Mouse (Mus musculus): ENCODE results near the gene Gabarapl2. TPM values are rescaled to one million over a fixed set of nuclear protein-coding genes. Genes with fewer than 3 reads are reported as not detected.

Gene Gabarapl2
- total and polyA plus RNA-seq, 2 experiments from 2014 or later = 117 to 469 TPM

DNA sequence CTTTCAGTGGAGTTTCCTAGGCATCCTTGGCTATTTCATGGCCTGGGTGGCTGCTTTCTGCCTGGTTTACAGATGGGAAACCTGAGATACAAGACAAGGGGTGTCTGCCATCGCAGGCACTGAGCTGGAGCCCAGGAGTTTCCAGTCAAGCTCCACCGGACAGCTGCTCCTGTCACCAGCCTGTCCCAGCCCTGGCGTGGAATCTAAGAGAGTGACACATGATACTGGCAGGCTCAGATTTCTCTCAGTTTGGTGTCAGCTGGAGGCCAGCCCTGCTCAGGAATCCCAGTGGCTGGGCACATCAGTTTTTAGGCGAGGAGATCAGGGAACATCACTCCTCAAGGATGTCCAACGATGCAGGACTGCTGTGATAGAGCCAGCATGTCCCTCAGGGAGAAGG, 38.4 kb upstream of the Gabarapl2 start:
- H3K4me3 ChIP-seq (ENCODE audit: low read depth, low read length) = no peak overlapping the region
- no peak for DNase-seq (ENCODE audit: low spot score)
- 39% methylated on average over 5 of the region's 5 CpGs for WGBS
- no peak overlapping the region for H3K9ac ChIP-seq (replicated peaks; ENCODE audit: low read length, poor library complexity, severe bottlenecking)
- no peak overlapping the region for H3K4me2 ChIP-seq (ENCODE audit: low read depth, low read length, poor library complexity, severe bottlenecking)
- H3K9me3 ChIP-seq (ENCODE audit: low read length) = no peaks in the 10 kb centered on the region
- H3K27ac ChIP-seq (ENCODE audit: low read depth, low read length) = no peak overlapping the region
- H3K27me3 ChIP-seq (ENCODE audit: insufficient read depth, low read length) = no peaks in the 10 kb centered on the region
- H3K4me1 ChIP-seq (ENCODE audit: insufficient read depth, low read length) = no peaks in the 10 kb centered on the region
- no peak for TF ChIP-seq CTCF (IDR thresholded peaks at IDR 0.05)
- no peaks in the 10 kb centered on the region for H3K36me3 ChIP-seq (ENCODE audit: insufficient read depth, low read length)
- ATAC-seq (ENCODE audit: low FRiP score) = no peak

DNA sequence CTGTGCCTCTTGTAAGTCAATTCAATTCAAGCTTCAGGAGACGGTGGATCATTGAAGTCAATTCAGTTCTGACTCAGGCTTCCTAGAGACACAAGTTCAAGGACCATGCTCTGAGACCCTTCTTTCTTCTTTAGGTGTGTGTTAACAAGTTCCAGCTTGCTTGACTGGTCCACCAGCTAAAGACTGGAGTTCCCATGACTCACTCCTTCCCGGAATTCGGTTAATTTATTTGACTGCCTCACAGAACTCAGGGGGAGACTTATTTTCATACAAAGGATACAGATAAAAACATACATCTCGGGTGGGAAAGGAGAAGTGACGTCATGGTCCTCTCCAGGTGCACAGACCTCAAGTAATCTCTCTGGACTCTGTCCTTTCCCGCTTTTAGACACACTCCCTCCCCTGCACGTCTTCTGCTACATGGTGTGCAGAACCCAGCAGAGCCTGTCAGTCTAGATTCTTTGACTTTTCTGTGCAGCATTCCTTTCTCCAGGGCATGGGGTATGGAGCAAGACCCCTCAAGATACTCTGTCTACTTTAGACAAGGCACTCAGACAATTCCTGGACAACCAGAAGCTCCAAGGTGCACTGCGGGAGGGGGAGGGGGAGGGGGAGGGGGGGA, 34.9 kb upstream of the Gabarapl2 start:
- Histone ChIP-seq H3K4me1 (ENCODE audit: insufficient read depth, low read length) (0 out of 2 replicates have a peak, but pooled peaks cover 3% of the 10 kb centered on the region), H3K9ac (replicated peaks; ENCODE audit: low read length, poor library complexity, severe bottlenecking) (no peak overlapping the region), H3K27me3 (ENCODE audit: insufficient read depth, low read length) (no peaks in the 10 kb centered on the region), H3K36me3 (ENCODE audit: insufficient read depth, low read length) (no peaks in the 10 kb centered on the region), H3K27ac (ENCODE audit: low read depth, low read length) (no peak overlapping the region), H3K4me2 (ENCODE audit: low read depth, low read length, poor library complexity, severe bottlenecking) (no peak overlapping the region), H3K9me3 (ENCODE audit: low read length) (no peaks in the 10 kb centered on the region), H3K4me3 (ENCODE audit: low read depth, low read length) (no peak overlapping the region)
- no peak for TF ChIP-seq CTCF (IDR thresholded peaks at IDR 0.05)
- DNase-seq (ENCODE audit: low spot score) = no peak
- 75% methylated on average over 7 of the region's 8 CpGs for WGBS
- ATAC-seq (ENCODE audit: low FRiP score) = no peak

DNA sequence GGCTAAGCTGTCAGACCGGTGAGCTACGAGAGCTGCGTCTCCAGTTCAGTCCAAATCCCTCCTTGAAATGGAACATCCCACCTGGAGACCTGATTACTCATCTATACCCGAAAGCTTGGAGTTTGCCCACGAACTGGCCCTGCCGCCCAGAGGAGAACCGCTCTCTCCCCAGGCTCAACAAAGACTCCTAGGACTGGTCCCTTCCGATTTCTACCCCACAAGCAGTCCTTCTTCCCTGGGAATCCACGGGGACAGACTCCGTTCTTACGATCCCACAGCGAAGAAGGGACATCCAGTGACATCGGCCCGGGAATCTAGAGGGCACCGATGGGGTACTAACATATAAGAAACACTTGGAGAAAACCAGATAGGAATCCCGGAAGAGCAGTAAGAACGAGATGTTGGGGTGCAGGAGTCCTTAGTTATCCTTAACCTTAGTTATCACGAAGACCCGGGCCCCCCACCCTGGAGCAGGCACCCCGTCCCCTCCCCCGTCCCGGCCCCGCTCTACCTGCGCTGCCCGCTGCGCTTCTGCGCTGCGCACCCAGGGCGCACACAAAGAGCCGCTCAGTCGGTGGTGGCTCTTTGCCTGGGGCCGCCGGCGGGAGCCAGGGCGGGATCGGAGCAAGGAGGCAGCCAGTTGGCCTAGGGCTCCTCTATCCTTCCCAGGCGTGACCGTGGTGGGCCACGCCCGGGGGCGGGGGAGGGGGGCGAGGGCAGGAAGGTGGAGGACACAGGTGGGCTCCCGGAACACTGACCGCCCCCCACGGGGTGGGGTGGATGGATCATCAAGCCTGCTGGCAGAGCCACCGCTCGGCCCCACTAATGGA, 30.7 kb upstream of the Gabarapl2 start, which contains the start of gene Chst5:
Chst5 (minus strand) TSS at position 827 of the 830 bp plus-strand sequence.
- H3K4me3 ChIP-seq (ENCODE audit: low read depth, low read length) = peak within 1 kb of the TSS; percentile 44
- 3% methylated on average over 43 of the region's 47 CpGs for WGBS
- H3K27ac ChIP-seq (ENCODE audit: low read depth, low read length) = no peak within 1 kb of the TSS
- H3K4me2 ChIP-seq (ENCODE audit: low read depth, low read length, poor library complexity, severe bottlenecking) = peak within 1 kb of the TSS; percentile 94
- DNase-seq (ENCODE audit: low spot score) (peak; percentile 29), ATAC-seq (ENCODE audit: low FRiP score) (peak; percentile 65)
- 0 out of 2 replicates have a peak, but pooled peaks cover 3% of the 10 kb centered on the region for H3K4me1 ChIP-seq (ENCODE audit: insufficient read depth, low read length)
- peak within 1 kb of the TSS; percentile 65 for H3K9ac ChIP-seq (replicated peaks; ENCODE audit: low read length, poor library complexity, severe bottlenecking)
- no peaks in the 10 kb centered on the region for H3K27me3 ChIP-seq (ENCODE audit: insufficient read depth, low read length)
- H3K36me3 ChIP-seq (ENCODE audit: insufficient read depth, low read length) = peaks cover under 1% of the 10 kb centered on the region
- no peak for TF ChIP-seq CTCF (IDR thresholded peaks at IDR 0.05)
- no peaks in the 10 kb centered on the region for H3K9me3 ChIP-seq (ENCODE audit: low read length)

DNA sequence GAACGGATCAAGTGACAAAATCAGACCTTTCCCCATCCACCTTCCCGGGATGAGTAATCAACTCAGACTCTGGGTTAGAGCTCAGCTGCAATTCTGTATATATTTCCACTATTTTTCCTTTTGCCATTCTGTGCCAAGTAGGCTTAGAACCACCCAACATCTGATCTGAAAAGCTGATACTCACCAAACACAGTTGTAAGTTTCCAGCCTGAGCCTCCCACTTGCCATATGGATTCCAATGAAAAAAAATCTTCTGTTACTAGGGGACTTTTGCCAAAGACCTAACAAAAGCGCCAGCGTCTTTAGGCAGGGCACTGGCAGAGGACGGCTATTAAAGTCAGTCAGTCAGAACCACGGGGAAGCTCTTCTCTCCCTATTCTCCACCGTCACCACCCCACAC, 28.9 kb upstream of the Gabarapl2 start:
- DNase-seq (ENCODE audit: low spot score) (peak; percentile 30), ATAC-seq (ENCODE audit: low FRiP score) (no peak)
- H3K9ac ChIP-seq (replicated peaks; ENCODE audit: low read length, poor library complexity, severe bottlenecking) = no peak overlapping the region
- H3K4me3 ChIP-seq (ENCODE audit: low read depth, low read length) = no peak overlapping the region
- no peaks in the 10 kb centered on the region for H3K9me3 ChIP-seq (ENCODE audit: low read length)
- TF ChIP-seq CTCF (IDR thresholded peaks at IDR 0.05) = no peak
- H3K4me1 ChIP-seq (ENCODE audit: insufficient read depth, low read length) = 0 out of 2 replicates have a peak, but pooled peaks cover 3% of the 10 kb centered on the region
- H3K4me2 ChIP-seq (ENCODE audit: low read depth, low read length, poor library complexity, severe bottlenecking) = no peak overlapping the region
- no peaks in the 10 kb centered on the region for H3K27me3 ChIP-seq (ENCODE audit: insufficient read depth, low read length)
- H3K36me3 ChIP-seq (ENCODE audit: insufficient read depth, low read length) = peaks cover 9% of the 10 kb centered on the region
- WGBS = 37% methylated on average over 7 of the region's 7 CpGs
- no peak overlapping the region for H3K27ac ChIP-seq (ENCODE audit: low read depth, low read length)

DNA sequence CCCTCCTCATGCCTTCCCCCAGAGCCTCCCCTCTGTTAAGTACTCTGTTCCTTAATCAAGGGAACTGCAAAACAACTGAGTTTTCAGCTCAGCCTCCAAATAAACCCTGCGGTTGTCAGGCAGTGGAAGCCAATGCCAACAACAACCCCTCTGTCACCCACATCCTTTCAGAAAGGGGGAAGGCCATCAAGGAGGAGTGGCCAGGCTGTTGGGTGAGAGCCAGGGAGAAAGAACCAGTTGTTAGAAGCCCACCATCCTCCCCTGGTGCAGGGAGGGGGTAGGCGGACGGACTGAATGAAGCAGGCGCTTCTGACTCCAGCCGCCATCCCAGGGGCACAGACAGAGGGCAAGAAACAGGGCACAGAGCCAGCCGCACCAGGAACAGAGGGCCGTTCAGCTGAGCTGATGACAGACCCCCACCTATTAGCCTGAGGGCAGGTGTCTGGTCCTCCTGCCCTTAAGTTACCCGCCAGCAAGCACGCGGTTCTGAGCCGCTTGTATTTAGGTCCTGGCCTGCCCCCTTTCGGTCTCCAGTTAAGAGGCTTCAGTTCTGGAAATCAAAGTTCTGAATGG, 27.6 kb upstream of the Gabarapl2 start:
- H3K27ac ChIP-seq (ENCODE audit: low read depth, low read length) = no peak overlapping the region
- H3K4me1 ChIP-seq (ENCODE audit: insufficient read depth, low read length) = 0 out of 2 replicates have a peak, but pooled peaks cover 3% of the 10 kb centered on the region
- H3K9me3 ChIP-seq (ENCODE audit: low read length) = no peaks in the 10 kb centered on the region
- no peak overlapping the region for H3K9ac ChIP-seq (replicated peaks; ENCODE audit: low read length, poor library complexity, severe bottlenecking)
- H3K27me3 ChIP-seq (ENCODE audit: insufficient read depth, low read length) = no peaks in the 10 kb centered on the region
- 37% methylated on average over 12 of the region's 12 CpGs for WGBS
- TF ChIP-seq CTCF (IDR thresholded peaks at IDR 0.05) = peak; percentile 53
- no peak overlapping the region for H3K4me3 ChIP-seq (ENCODE audit: low read depth, low read length)
- ATAC-seq (ENCODE audit: low FRiP score) (peak; percentile 79), DNase-seq (ENCODE audit: low spot score) (peak; percentile 88)
- H3K36me3 ChIP-seq (ENCODE audit: insufficient read depth, low read length) = peaks cover 11% of the 10 kb centered on the region
- H3K4me2 ChIP-seq (ENCODE audit: low read depth, low read length, poor library complexity, severe bottlenecking) = no peak overlapping the region
